19 mouse cellular contexts compared by ENCODE assay signal in the genomic region with DNA sequence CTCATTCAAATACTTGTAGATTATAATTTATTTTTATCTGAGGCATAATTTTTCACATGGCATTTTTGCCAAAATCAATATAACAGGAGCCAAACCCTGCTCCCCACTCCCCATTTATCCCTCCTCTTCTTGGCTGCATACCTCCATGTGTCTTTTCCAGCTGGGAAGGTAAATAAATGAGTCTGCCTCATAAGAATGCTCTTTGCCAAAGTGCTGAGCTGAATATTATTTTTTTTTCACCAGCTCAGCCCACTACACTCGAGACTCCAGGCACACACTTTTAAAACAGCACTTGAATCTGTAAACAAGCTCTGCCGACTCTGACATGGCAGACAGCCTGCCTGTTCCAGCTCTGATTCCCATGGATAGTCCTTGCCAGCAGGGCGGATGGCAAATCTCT.
DNase-seq lines count a peak whose midpoint lies in the region; ATAC-seq and TF ChIP-seq lines count a peak whose summit lies in the region.
"Had no signal": no experiment of that assay in that cellular context is flagged by ENCODE, and none has a peak within 500 bp of the region (broad histone marks: within the 10 kb centered on the region; RNA-seq: fewer than 3 reads in every experiment).

No protein-coding gene starts in this region.

- no peak for TF ChIP-seq CTCF in lung, embryonic 14.5 days (IDR thresholded peaks at IDR 0.05; ENCODE audit: low read depth)

- no peak for ATAC-seq in forebrain, embryonic 14.5 days
- ATAC-seq in forebrain, embryonic 13.5 days: no peak
- no peak for ATAC-seq in lung, embryonic 14.5 days (ENCODE audit: insufficient read depth)
- ATAC-seq: forebrain, embryonic 15.5 days had no signal

- H3K4me1 ChIP-seq in forebrain, embryonic 14.5 days (ENCODE audit: control insufficient read depth, insufficient read depth, low read length): peaks cover 4% of the 10 kb centered on the region; the same call in 1 of the 2 replicates
- H3K4me1 ChIP-seq in forebrain, embryonic 13.5 days: no peaks in the 10 kb centered on the region
- no peaks in the 10 kb centered on the region for H3K4me1 ChIP-seq in lung, embryonic 14.5 days (ENCODE audit: insufficient read depth)
- H3K4me1 ChIP-seq: forebrain, embryonic 15.5 days; heart, embryonic 15.5 days had no signal

- H3K27me3 ChIP-seq in forebrain, embryonic 14.5 days (replicated peaks; ENCODE audit: control insufficient read depth, insufficient read depth, low read length): no peaks in the 10 kb centered on the region
- peaks cover 13% of the 10 kb centered on the region for H3K27me3 ChIP-seq in forebrain, embryonic 13.5 days
- no peaks in the 10 kb centered on the region for H3K27me3 ChIP-seq in lung, embryonic 14.5 days (ENCODE audit: insufficient read depth, low read length)
- H3K27me3 ChIP-seq: forebrain, embryonic 15.5 days had no signal

- H3K4me3 ChIP-seq in forebrain, embryonic 14.5 days (ENCODE audit: low read depth, low read length): no peak overlapping the region
- no peak overlapping the region for H3K4me3 ChIP-seq in forebrain, embryonic 13.5 days
- H3K4me3 ChIP-seq in lung, embryonic 14.5 days (ENCODE audit: low read depth, low read length): no peak overlapping the region
- H3K4me3 ChIP-seq: embryonic facial prominence, embryonic 13.5 days; forebrain, embryonic 15.5 days; heart, embryonic 15.5 days; hindbrain, embryonic 10.5 days had no signal

- peak; percentile 42 for DNase-seq in forebrain, embryonic 14.5 days (ENCODE audit: low spot score)
- peak; percentile 9 for DNase-seq in lung, embryonic 14.5 days
- DNase-seq in lung, adult 18-20 months: no peak
- DNase-seq in lung, postnatal 36 days: peak; percentile 1
- DNase-seq in lung, postnatal 4 days: no peak
- DNase-seq in natural killer cell, adult 2 months (ENCODE audit: low spot score in 2 of 2): no peak
- DNase-seq: adrenal gland, postnatal 10 days; cerebellum, adult 11-12 months; cerebellum, adult 9-10 months; cerebellum, postnatal 25 days; heart, adult 18-20 months; heart, postnatal 14 days had no signal

- no peak overlapping the region for H3K4me2 ChIP-seq in forebrain, embryonic 14.5 days (ENCODE audit: low read length)
- no peak overlapping the region for H3K4me2 ChIP-seq in forebrain, embryonic 13.5 days
- H3K4me2 ChIP-seq in lung, embryonic 14.5 days: no peak overlapping the region
- H3K4me2 ChIP-seq: embryonic facial prominence, embryonic 13.5 days; forebrain, embryonic 15.5 days; heart, embryonic 11.5 days; heart, embryonic 15.5 days; hindbrain, embryonic 14.5 days had no signal

- no peaks in the 10 kb centered on the region for H3K9me3 ChIP-seq in forebrain, embryonic 14.5 days (replicated peaks; ENCODE audit: control insufficient read depth, low read length)
- no peaks in the 10 kb centered on the region for H3K9me3 ChIP-seq in forebrain, embryonic 13.5 days (replicated peaks)
- no peaks in the 10 kb centered on the region for H3K9me3 ChIP-seq in lung, embryonic 14.5 days (ENCODE audit: low read depth, low read length)
- H3K9me3 ChIP-seq: embryonic facial prominence, embryonic 13.5 days; forebrain, embryonic 15.5 days; heart, embryonic 15.5 days; hindbrain, embryonic 10.5 days had no signal

- no peak overlapping the region for H3K9ac ChIP-seq in forebrain, embryonic 14.5 days (ENCODE audit: low read length)
- no peak overlapping the region for H3K9ac ChIP-seq in forebrain, embryonic 13.5 days
- H3K9ac ChIP-seq in lung, embryonic 14.5 days: no peak overlapping the region
- H3K9ac ChIP-seq: embryonic facial prominence, embryonic 13.5 days; forebrain, embryonic 15.5 days; heart, embryonic 15.5 days; hindbrain, embryonic 14.5 days had no signal

- 61% methylated on average over 3 of the region's 3 CpGs for WGBS in forebrain, embryonic 14.5 days
- WGBS in forebrain, embryonic 13.5 days: 68% methylated on average over 3 of the region's 3 CpGs
- 22% methylated on average over 3 of the region's 3 CpGs for WGBS in lung, embryonic 14.5 days

- H3K36me3 ChIP-seq in forebrain, embryonic 14.5 days (ENCODE audit: control insufficient read depth, insufficient read depth, low read length): no peaks in the 10 kb centered on the region
- no peaks in the 10 kb centered on the region for H3K36me3 ChIP-seq in forebrain, embryonic 13.5 days (ENCODE audit: poor library complexity, severe bottlenecking)
- H3K36me3 ChIP-seq in lung, embryonic 14.5 days (ENCODE audit: insufficient read depth): no peaks in the 10 kb centered on the region
- H3K36me3 ChIP-seq: embryonic facial prominence, embryonic 13.5 days; forebrain, embryonic 15.5 days; heart, embryonic 15.5 days; hindbrain, embryonic 10.5 days had no signal

- H3K27ac ChIP-seq in forebrain, embryonic 14.5 days (ENCODE audit: low read depth, low read length): no peak overlapping the region
- H3K27ac ChIP-seq in forebrain, embryonic 13.5 days: no peak overlapping the region
- no peak overlapping the region for H3K27ac ChIP-seq in lung, embryonic 14.5 days (ENCODE audit: low read depth)
- H3K27ac ChIP-seq: embryonic facial prominence, embryonic 13.5 days; forebrain, embryonic 15.5 days; heart, embryonic 15.5 days; hindbrain, embryonic 10.5 days; hindbrain, embryonic 14.5 days had no signal

Comparison
In these comparisons a context has a peak if more than half of its experiments do, and no peak if none do; other contexts are left out.
1. DNase-seq: peak in forebrain, embryonic 14.5 days (single experiment), lung, embryonic 14.5 days (single experiment) and lung, postnatal 36 days (single experiment); none in lung, adult 18-20 months (0 of 2), lung, postnatal 4 days (0 of 2) and natural killer cell, adult 2 months (0 of 2).